Mouse (Mus musculus): Measurements from ENCODE around the gene Mmp25. TPM values are rescaled to one million over a fixed set of nuclear protein-coding genes. Genes with fewer than 3 reads are reported as not detected.

The Mmp25 gene
- 0.38 and 0.40 TPM in 2 replicates for polyA plus RNA-seq (2012; rRNA removed)

DNA sequence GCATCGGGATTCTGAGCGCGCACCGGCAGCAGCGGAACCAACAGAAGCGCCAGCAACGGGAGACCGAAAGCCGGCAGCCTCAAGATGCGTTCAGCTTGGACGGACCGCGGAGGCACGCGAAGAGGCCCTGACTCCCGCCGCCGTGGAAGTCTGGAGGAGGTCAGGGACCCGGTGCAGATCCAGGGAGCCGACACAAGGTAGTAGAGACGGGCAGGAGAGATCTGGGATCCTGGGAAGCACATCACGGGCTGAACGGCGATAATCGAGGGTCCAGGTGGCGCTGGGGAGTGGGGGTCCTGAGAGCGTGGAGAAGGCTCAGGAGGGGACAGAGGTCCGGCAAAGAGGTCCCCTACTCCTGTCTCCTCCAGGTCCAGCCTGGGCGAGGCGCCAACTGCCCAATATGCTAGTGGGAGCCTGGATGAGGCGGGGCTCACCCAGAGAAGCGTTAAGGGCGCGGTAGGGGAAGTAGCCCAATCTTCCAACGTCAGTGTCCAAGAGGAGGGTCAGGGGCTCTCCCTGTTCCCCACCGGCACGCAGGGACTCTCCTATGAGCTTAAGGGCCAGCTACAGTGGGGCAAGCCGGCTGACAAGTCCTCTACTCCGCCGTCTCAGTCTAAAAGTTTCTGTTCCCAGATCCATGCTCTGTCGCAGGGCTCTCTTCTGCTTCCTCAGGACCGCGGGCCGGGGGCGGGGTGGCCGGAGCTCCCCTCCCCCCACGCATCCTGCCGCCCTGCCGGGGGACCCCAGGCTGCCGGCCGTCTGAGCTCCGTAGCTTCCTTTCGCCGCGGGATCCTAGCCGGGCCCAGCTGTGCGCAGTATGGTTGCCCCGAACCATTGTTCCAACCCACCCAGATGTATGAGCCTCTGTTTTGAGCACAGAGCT lies at the start of gene Mmp25:
Mmp25 (minus strand) TSS at position 665 of the 883 bp plus-strand sequence.
- DNase-seq (ENCODE audit: extremely low spot score in 1 of 2, low spot score in 1 of 2) = no peak

DNA sequence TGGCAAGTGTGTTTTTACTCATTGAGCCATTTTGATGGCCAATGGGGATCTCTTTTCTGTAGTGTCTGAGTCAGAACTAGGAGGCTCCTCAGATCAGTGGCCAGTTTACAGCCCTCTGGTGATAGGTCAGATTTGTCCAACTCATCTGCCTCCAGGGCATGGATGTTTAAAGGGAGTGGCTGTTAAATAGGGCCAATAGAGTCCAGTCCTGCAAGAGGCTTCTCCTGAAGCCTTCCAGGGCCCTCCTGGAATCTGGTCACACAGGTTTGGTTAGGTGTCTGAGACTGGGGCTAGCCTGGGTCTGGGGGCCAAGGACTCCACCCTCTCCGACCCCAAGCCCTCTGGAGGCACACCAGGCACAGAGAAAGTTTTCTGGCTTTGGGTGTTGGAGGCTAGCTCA lies 49.4 kb upstream of the Mmp25 start:
- no peak for DNase-seq (ENCODE audit: extremely low spot score in 1 of 2, low spot score in 1 of 2)

DNA sequence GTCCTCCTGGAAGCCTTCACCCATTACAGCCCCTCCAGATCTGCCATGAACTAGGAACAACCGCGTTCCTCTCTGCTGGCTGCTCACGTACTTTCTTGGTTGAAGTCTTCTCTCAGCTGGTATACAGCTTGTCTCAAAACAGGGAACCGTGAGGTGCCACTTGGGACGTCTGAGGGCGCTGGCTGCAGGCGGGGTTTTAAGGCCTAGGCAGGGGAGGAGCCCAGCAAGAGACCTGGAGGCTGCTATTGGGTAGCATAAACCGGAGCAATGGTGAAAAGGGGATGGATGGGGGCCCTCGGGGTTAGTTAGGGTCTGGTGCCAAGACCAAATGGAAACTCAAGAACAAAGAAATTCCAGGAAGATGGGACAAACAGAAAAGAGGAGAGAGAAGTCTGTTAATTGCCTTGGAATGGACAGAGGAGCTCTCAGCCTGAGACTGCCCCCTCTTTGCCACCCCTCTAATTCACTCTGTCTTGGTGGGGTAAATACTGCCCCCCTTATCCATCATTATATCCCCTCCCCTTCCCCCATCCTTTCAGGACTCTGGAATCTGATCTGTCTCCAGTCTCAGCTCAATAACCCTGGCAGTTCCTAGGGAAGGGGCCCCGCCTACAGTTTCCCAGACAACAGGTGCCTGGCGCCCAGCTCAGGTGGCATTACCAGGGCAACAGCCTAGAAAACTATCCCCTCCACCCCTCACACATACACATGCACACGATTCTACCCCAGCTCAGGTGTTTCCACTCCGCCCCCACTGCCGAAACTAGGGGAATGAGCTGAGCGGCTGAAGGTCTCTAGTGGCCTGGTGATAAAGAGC lies 39.0 kb upstream of the Mmp25 start, which contains the start of gene Cldn9:
Cldn9 (minus strand) TSS at position 171 of the 817 bp plus-strand sequence.
- no peak for DNase-seq (ENCODE audit: extremely low spot score in 1 of 2, low spot score in 1 of 2)

DNA sequence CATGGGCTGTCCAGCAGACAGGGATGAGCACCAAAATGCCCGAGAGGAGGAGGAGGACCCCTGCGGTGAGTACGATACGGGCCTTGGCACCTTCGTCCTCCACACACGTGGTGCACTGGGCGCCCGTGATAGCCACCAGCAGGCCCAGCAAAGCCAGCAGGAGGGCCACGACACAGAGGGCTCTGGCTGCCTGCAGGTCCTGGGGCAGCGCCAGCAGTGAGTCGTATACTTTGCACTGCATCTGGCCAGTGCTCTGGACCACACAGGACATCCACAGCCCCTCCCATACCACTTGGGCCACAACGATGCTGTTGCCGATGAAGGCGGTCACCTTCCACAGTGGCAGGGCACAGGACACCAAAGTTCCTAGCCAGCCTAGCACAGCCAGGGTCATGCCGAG lies 38.1 kb upstream of the Mmp25 start:
- DNase-seq (ENCODE audit: extremely low spot score in 1 of 2, low spot score in 1 of 2) = no peak

DNA sequence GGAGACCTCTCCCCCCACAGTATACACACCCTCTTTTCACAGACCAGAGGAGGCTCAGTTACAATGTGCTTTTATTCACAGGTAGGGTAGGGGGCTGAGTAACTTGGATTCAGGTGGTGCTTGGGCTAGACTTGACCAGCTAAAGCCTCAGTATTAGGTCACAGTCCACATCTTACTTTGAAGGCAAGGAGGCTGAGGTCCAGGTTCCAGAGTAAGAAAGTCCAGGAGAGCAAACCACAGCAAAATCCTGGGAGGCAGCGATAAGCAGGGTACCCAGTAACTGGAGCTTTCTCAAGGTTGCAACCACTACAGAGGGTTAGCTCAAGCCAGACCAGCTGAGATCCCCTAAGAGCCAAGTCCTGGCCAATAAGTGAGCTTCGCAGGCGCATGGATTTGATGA lies 37.5 kb upstream of the Mmp25 start:
- no peak for DNase-seq (ENCODE audit: extremely low spot score in 1 of 2, low spot score in 1 of 2)

DNA sequence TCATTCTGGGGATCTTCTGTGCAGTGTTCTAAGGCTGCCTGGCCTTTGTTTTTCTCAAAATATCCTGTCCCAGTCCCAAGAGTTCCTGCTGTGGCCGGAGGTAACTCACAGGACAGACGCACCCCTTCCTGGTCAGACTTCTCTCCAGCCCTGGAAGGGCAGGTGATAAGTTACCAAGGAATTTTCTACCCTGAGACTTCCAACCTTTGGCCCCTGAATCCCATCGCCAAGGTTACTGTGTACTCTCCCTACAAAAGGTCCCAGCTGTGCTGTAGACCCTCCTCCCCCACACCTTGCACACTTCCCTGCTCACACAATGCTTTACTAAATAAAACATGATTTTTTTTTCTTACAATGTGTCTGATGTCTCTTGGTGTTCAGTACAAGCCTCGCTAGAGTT lies 37.0 kb upstream of the Mmp25 start:
- DNase-seq (ENCODE audit: extremely low spot score in 1 of 2, low spot score in 1 of 2) = no peak

DNA sequence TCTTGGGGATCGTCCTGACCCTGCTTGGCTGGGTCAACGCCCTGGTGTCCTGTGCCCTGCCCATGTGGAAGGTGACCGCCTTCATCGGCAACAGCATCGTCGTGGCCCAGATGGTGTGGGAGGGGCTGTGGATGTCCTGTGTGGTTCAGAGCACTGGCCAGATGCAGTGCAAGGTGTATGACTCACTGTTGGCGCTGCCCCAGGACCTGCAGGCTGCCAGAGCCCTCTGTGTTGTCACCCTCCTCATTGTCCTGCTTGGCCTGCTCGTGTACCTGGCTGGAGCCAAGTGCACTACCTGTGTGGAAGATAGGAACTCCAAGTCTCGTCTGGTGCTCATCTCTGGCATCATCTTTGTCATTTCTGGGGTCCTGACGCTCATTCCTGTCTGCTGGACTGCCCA lies 36.0 kb upstream of the Mmp25 start:
- no peak for DNase-seq (ENCODE audit: extremely low spot score in 1 of 2, low spot score in 1 of 2)

DNA sequence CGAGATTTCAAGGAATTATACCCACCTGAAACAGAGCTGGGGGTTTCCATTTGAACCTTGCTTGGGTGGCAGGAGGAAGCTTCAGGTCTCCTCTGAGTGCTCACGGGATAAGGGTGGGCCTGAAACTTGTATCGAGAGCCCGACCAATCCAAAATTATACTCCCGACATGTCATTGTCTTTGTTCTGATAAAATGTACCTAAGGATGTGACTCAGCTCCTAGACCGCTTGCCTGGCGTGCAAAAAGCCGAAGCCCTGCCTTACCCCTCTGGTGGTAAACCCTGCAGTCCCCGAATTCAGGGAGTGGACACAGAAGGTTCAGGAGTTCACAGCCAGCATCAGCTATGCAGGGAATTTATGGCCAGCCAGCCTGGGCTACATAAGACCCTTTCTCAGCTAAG lies 35.3 kb upstream of the Mmp25 start:
- DNase-seq (ENCODE audit: extremely low spot score in 1 of 2, low spot score in 1 of 2) = no peak

DNA sequence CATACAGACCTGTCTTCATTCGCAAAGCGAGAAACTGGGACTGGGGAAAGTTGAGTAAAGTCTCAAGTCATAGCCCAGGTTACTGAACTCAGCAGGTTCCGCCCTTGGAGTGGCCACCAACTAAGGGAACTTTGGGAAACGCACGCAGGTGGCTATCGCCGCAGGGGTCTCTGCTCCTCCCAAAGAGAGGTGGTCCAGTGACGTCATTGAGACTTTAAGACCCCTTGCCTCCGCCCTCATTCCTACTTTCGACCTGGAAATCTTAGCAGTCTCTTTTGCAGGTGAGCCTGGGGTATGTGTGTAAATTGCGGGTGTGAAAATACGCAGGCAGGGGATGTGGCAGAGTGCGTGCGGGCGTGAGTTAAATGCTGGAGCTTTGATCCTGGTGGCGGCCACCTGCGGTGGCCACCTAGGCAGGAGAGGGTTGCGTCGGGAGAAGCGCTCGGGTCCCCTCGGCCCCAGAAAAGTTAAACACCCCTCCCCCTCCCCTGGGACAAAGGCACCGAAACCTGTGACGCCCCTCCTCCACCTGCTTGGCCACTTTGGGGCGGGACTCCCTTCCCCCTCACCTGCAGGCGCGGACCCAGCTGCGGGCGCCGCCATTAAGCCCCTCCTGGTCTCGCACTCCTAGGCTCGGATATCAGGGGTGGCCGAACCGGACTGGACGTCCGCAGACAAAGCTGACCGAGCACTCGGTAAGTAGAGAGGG lies 34.2 kb upstream of the Mmp25 start, which contains the start of gene Cldn6:
Cldn6 (plus strand) TSS at position 123 of the 709 bp plus-strand sequence.
- DNase-seq (ENCODE audit: extremely low spot score in 1 of 2, low spot score in 1 of 2) = no peak

DNA sequence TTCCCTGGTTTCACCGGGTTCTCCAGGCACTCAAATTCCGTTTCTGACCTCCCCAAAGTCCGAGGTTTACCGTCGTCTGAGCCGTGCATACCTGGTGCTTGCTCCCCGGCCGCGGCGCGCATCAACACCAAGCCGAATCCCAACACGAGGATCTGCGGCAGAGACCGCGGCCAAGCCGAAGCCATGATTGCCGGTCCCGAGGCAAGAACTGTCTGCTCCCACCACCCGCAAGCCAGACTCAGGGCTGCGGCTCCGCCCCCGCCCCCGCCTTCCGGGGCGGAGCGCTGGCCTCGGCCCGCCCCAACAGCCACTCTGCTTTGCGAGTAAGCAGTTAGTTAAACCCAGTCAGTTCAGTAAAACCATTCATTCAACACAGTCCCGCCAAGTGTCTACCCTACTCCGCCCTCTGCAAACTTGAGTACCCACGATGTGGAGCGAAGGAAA lies 32.2 kb upstream of the Mmp25 start, which contains the start of gene Tnfrsf12a:
Tnfrsf12a (minus strand) TSS at position 233 of the 444 bp plus-strand sequence.
- DNase-seq (ENCODE audit: extremely low spot score in 1 of 2, low spot score in 1 of 2) = peak; percentile 38 to 81

DNA sequence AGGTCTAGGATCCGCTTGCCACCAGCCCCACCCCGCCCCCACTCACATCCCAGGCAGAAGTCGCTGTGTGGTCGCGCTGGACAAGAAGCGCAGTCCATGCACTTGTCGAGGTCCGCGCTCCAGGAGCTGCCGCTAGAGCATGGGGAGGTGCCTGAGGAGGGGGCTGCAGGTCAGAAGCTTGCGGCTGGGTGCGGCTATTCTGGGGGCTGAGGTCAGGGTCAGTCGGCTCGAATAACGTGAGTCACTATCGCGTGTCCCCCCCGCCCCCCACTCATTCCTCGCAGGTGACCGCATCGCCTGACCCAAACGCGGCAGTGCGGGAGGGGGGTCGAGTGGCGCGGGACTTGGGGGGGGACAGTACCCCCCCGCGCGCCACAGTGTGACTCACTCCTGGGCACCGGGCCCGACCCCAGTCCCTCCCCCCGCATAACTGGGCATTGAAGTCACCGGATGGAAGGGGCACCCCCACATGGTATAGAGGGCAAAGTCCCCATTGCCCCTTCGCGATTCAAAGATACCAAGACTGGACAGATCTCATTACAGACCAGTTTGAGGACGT lies 31.5 kb upstream of the Mmp25 start:
- DNase-seq (ENCODE audit: extremely low spot score in 1 of 2, low spot score in 1 of 2) = peak in 1 of 2 experiments; percentile 13

DNA sequence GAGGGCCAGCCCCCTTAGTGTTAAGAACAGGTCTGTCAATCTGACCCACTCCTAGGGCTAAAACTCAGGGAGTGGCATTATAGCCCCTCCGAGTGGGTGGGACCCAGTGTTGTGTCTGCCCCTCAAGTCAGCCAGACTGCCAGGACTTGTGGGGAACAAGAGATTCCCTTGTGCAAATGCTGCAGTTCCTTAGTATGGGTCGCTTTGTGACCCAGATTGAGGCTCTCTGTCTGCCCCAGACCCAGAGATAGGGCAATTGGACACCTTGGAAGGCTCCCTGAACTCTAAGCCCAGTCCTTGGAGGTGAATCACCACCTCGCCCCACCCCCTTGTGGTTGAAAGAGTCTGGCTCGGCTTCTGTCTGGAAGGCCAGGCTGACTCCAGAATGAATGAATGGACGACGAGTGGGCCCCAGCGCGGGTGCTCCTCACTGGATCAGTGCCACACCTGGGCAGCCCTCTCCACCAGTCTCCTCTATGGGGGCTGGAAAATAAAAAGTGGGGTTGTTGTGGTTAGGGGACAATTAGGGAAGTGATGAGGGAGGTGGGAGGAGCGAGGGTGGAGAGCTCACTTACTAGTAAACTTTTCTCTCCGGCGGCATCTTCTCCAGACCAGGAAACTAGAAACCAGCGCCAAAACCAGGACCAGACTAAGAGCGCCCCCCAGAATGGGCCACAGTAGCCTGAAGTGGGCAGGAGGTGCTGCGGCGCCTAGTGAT lies 30.6 kb upstream of the Mmp25 start:
- peak in 1 of 2 experiments; percentile 20 for DNase-seq (ENCODE audit: extremely low spot score in 1 of 2, low spot score in 1 of 2)

DNA sequence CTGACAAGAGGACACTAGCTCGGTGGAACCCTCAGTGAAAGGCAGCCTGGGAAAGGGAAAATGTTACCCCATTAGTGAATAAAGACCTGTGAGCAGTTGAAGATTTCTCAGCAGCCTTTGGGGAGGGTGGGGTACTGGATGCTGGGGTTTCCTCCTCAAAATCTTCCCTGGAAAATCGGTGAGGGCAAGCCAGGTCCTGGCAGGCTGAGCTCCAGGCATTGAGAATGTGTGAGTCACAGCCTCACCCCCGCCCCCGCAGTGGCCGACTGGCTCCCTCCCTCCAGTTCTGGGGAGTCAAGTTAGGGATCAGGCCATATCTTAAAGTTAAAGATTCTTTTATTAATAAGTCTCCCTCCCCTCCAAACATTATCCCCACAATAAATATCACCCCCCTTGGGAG lies 30.1 kb upstream of the Mmp25 start:
- peak in 1 of 2 experiments; percentile 41 for DNase-seq (ENCODE audit: extremely low spot score in 1 of 2, low spot score in 1 of 2)

DNA sequence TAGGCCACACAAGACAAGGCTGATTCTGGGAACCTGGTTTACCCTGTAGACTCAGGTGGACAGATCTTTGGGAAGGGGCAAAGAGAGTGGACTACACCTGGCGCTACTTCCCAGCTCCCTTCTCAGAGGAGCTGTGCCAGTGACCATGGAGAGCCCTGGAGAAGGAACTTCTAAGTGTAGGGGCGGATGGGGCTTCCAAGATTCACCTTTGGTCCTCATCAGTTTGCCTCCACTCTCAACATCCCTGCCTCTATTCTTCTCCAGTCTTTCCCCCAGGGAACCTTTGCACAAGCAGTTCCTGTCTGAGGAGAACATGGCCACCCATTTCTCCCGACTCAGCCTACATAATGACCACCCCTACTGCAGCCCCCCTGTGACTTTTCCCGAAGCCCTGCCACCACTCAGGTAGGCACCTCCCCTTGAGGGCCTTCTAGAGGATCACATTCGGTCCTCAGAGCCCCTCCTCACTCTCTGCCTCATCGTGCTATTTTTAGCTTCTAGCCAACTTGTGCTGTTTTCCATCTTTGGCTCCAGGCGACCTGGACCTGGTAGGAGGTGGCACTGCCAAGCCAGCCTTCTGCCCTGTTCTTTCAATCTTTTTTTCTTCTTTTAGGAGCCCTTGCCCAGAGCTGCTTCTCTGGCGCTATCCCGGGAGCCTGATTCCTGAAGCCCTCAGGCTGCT lies 29.3 kb upstream of the Mmp25 start:
- peak in 1 of 2 experiments; percentile 16 for DNase-seq (ENCODE audit: extremely low spot score in 1 of 2, low spot score in 1 of 2)

DNA sequence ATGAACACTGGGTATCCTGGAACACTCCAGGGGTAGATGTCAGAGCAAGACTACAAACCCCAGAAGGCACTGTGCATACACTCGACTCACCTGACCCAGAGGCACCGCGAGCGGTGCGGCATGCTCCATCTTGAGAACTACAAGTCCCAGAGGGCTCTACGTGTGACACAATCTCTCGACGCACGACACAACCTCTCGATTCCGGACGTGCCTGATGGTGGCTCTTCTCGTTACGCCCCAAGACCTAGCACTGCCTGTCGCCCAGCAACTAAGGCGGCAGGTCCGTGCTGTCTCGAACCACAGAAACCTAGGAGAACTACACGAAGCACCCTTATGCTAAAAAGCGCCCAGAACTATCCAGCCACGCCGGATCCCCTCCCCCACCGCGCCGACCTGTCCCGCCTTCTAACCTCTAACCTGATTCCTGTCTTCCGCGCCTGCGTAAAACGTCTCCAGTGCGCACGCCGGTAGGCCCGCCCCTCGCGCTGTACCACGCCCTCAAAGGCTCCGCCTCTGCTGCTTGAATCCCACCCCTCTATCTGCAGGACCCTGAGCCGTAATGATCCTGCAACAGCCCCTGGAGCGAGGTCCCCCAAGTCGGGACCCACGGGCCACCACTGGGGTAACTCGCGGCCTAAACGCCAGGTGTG lies 28.5 kb upstream of the Mmp25 start, which contains the start of the genes Hcfc1r1 and Thoc6:
Hcfc1r1 (plus strand) TSS at position 173 of the 650 bp plus-strand sequence.
Thoc6 (minus strand) TSS at position 459 of the 650 bp plus-strand sequence.
- DNase-seq (ENCODE audit: extremely low spot score in 1 of 2, low spot score in 1 of 2) = peak; percentile 94 to 96

DNA sequence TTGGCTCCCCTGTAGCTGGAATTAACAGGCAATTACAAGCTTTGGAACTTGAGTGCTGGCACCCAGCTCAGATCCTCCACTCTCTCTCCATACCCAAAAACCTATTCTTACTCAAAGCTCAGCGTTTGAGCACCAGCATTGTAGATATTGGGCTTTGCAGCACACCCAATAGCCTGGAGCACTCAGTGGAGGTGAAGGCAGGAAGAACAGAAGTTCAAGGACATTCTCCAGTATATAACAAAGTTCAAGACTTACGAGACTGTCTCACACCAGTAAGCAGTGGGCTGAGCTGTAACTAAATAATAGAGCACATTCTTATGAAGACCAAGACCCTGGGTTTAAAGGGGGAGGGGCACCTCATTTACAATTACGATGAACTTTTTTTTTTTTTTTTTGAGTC lies 27.7 kb upstream of the Mmp25 start:
- no peak for DNase-seq (ENCODE audit: extremely low spot score in 1 of 2, low spot score in 1 of 2)

DNA sequence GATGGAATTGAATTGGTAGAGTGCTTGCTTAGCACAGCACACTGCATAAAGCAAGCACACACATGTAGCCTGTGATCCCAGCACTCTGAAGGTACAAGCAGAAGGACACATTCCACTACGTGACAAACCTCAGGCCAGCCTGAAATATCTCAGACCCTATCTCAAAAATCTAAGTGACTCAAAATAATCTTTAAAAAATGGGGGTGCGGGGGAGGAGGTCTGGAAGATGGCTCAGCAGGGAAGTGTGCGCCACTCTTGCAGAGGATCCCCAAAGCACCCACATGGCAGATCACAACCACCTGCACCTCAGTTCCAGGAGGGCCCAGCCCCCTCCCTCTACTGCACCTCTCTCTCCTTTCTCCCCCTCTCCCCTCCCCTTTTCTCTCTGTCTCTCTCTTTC lies 26.4 kb upstream of the Mmp25 start:
- no peak for DNase-seq (ENCODE audit: extremely low spot score in 1 of 2, low spot score in 1 of 2)

DNA sequence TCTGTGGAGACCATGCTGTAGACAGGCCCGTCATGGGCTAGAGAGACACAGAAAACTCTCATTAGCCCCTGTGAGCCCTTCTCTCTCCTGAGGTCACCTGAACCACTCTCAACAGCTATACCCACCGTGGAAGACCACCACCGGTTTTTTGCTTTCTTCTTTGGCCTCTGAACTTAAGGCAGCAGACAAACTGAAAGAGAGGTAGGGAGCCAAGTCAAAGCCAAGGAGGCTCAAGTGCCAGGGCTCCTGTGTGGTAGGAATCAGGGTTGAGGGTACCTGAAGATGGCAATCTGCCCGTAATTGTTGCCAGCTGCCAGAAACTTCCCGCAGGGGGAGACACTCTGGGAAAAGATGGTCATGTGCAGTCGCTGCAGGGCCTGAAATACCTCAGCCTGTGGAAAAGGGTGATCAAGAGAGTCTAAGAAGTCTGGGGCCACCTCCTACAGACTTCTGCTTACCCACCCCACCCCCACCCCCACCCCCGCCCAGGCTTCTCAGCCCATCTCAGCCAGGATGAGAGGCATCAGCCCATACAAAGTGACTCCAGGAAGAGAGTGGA lies 25.5 kb upstream of the Mmp25 start:
- no peak for DNase-seq (ENCODE audit: extremely low spot score in 1 of 2, low spot score in 1 of 2)

Measured in frontal cortex, adult 2 months (tissue).